ENCODE assay signal across 7 mouse cellular contexts in the genomic region with DNA sequence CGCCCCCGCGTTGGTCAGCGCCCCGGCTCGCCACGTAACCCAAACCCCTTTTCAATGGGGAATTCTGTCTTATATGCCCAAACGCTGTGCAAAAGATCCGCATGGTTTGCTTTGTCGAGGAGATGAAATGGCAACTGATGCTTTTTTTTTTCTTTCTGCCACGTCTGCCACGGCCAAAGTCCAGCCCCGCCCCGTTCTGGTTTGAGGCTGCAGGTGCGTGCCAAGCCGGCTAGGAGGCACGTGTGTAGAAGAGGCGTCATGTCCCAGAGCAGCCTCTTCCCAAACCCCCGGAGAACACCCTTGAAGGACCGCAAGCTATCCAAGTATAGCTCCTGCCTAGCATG. TPM values are rescaled to one million over a fixed set of nuclear protein-coding genes. Genes with fewer than 3 reads are reported as not detected.
A peak's percentile ranks its signal among the peaks of the same experiment; 100 is the strongest.
DNase-seq lines count a peak whose midpoint lies in the region; ATAC-seq and TF ChIP-seq lines count a peak whose summit lies in the region.

No protein-coding gene starts in this region.

- H3K27me3 ChIP-seq in Patski: peaks cover 30% of the 10 kb centered on the region
- peaks cover 45% of the 10 kb centered on the region for H3K27me3 ChIP-seq in forebrain, embryonic 13.5 days
- H3K27me3 ChIP-seq in hindbrain, embryonic 15.5 days: peaks cover 23% of the 10 kb centered on the region
- H3K27me3 ChIP-seq in limb, embryonic 13.5 days: peaks cover 63% of the 10 kb centered on the region
- peaks cover 61% of the 10 kb centered on the region for H3K27me3 ChIP-seq in midbrain, embryonic 12.5 days
- peaks cover 3% of the 10 kb centered on the region; the same call in 1 of the 2 replicates for H3K27me3 ChIP-seq in splenic B cell, adult 2 months (ENCODE audit: control insufficient read depth, insufficient read depth, low read length, poor library complexity, severe bottlenecking)

- no peak for DNase-seq in Patski (ENCODE audit: low read depth, low spot score)
- peak; percentile 86 for DNase-seq in brain, adult 2 months (ENCODE audit: low read depth, low spot score)
- peak; percentile 48 for DNase-seq in splenic B cell, adult 2 months (ENCODE audit: low read depth, low spot score)

- H3K4me2 ChIP-seq in forebrain, embryonic 13.5 days: peak overlapping the region; percentile 86
- peak overlapping the region; percentile 97 for H3K4me2 ChIP-seq in hindbrain, embryonic 15.5 days
- H3K4me2 ChIP-seq in limb, embryonic 13.5 days (replicated peaks): peak overlapping the region; percentile 97
- peak overlapping the region; percentile 94 for H3K4me2 ChIP-seq in midbrain, embryonic 12.5 days (replicated peaks)

- no peak overlapping the region for H3K27ac ChIP-seq in forebrain, embryonic 13.5 days
- H3K27ac ChIP-seq in hindbrain, embryonic 15.5 days (replicated peaks): peak overlapping the region; percentile 80
- no peak overlapping the region for H3K27ac ChIP-seq in limb, embryonic 13.5 days
- H3K27ac ChIP-seq in midbrain, embryonic 12.5 days (replicated peaks): no peak overlapping the region

- CTCF ChIA-PET in Patski (lab: Charles Lee): interaction anchor here (0.7 to 1.9 kb wide), 2 partner anchors 11 to 23 kb away, joined by 3 to 7 read pairs; no protein-coding TSS in a partner anchor

- no peaks in the 10 kb centered on the region for H3K9me3 ChIP-seq in forebrain, embryonic 13.5 days (replicated peaks)
- no peaks in the 10 kb centered on the region for H3K9me3 ChIP-seq in hindbrain, embryonic 15.5 days
- H3K9me3 ChIP-seq in limb, embryonic 13.5 days: no peaks in the 10 kb centered on the region
- H3K9me3 ChIP-seq in midbrain, embryonic 12.5 days: no peaks in the 10 kb centered on the region

- ATAC-seq in Patski: peak; percentile 3
- peak; percentile 37 for ATAC-seq in forebrain, embryonic 13.5 days
- ATAC-seq in hindbrain, embryonic 15.5 days (ENCODE audit: low FRiP score, low read depth): peak; percentile 42; the same call in 1 of the 2 replicates
- ATAC-seq in limb, embryonic 13.5 days (ENCODE audit: low FRiP score, low read depth): peak; percentile 21; the same call in 1 of the 2 replicates
- ATAC-seq in midbrain, embryonic 12.5 days (ENCODE audit: low FRiP score, low read depth): 0 out of 2 replicates have a peak, but pooled peaks have one; percentile 27

- H3K9ac ChIP-seq in forebrain, embryonic 13.5 days: peak overlapping the region; percentile 77
- H3K9ac ChIP-seq in hindbrain, embryonic 15.5 days: peak overlapping the region; percentile 73
- H3K9ac ChIP-seq in limb, embryonic 13.5 days: peak overlapping the region; percentile 81
- H3K9ac ChIP-seq in midbrain, embryonic 12.5 days (replicated peaks): peak overlapping the region; percentile 76

- H3K4me3 ChIP-seq in forebrain, embryonic 13.5 days: peak overlapping the region; percentile 68
- H3K4me3 ChIP-seq in hindbrain, embryonic 15.5 days: peak overlapping the region; percentile 85
- peak overlapping the region; percentile 71 for H3K4me3 ChIP-seq in limb, embryonic 13.5 days
- peak overlapping the region; percentile 76 for H3K4me3 ChIP-seq in midbrain, embryonic 12.5 days

- WGBS in forebrain, embryonic 13.5 days: 2% methylated on average over 20 of the region's 20 CpGs
- 2% methylated on average over 20 of the region's 20 CpGs for WGBS in hindbrain, embryonic 15.5 days
- WGBS in limb, embryonic 13.5 days: 2% methylated on average over 20 of the region's 20 CpGs
- WGBS in midbrain, embryonic 12.5 days: 3% methylated on average over 20 of the region's 20 CpGs

- peaks cover 18% of the 10 kb centered on the region for H3K4me1 ChIP-seq in forebrain, embryonic 13.5 days
- H3K4me1 ChIP-seq in hindbrain, embryonic 15.5 days (replicated peaks): peaks cover 10% of the 10 kb centered on the region
- peaks cover 19% of the 10 kb centered on the region for H3K4me1 ChIP-seq in limb, embryonic 13.5 days
- H3K4me1 ChIP-seq in midbrain, embryonic 12.5 days: 0 out of 2 replicates have a peak, but pooled peaks cover 4% of the 10 kb centered on the region

- in situ Hi-C loops in Patski (cut with MboI; ENCODE audit: low pct_unique_long_range_greater_than_20kb): no loop called here

- no peaks in the 10 kb centered on the region for H3K36me3 ChIP-seq in forebrain, embryonic 13.5 days (ENCODE audit: poor library complexity, severe bottlenecking)
- no peaks in the 10 kb centered on the region for H3K36me3 ChIP-seq in hindbrain, embryonic 15.5 days
- H3K36me3 ChIP-seq in limb, embryonic 13.5 days: no peaks in the 10 kb centered on the region
- H3K36me3 ChIP-seq in midbrain, embryonic 12.5 days: no peaks in the 10 kb centered on the region
- no peaks in the 10 kb centered on the region for H3K36me3 ChIP-seq in splenic B cell, adult 2 months (ENCODE audit: control insufficient read depth, insufficient read depth, low read length, poor library complexity, severe bottlenecking)

- POLR2A ChIA-PET in Patski (lab: Charles Lee): interaction anchor here (1.0 to 1.7 kb wide), 2 partner anchors 9 to 10 kb away, joined by 3 to 9 read pairs; no protein-coding TSS in a partner anchor

- no peak for TF ChIP-seq CTCF in Patski (IDR thresholded peaks at IDR 0.05)

RNA-seq across cellular contexts. Expression of gene Tmem56, which starts 19.7 kb away (rescaled TPM):
- 0.10 TPM for polyA plus RNA-seq in Patski (2021)
- polyA plus RNA-seq in forebrain, embryonic 13.5 days (2015; fragmentation: Nextera tagmentation; extraction: Ambion mirVana): 2.1 and 2.4 TPM in 2 replicates
- 2.5 and 2.6 TPM in 2 replicates for polyA plus RNA-seq in hindbrain, embryonic 15.5 days (2015; fragmentation: Nextera tagmentation; extraction: Ambion mirVana)
- polyA plus RNA-seq in limb, embryonic 13.5 days (2015; fragmentation: Nextera tagmentation; extraction: Ambion mirVana): 0.94 and 1.0 TPM in 2 replicates
- polyA plus RNA-seq in midbrain, embryonic 12.5 days (2016; fragmentation: Nextera tagmentation; extraction: Ambion mirVana): 0.69 and 1.0 TPM in 2 replicates

RNA-seq across cellular contexts. Expression of gene Alg14, which starts 28.4 kb away (rescaled TPM):
- 53.5 TPM for polyA plus RNA-seq in Patski (2021)
- polyA plus RNA-seq in forebrain, embryonic 13.5 days (2015; fragmentation: Nextera tagmentation; extraction: Ambion mirVana): 33.1 and 34.8 TPM in 2 replicates
- 34.6 and 38.0 TPM in 2 replicates for polyA plus RNA-seq in hindbrain, embryonic 15.5 days (2015; fragmentation: Nextera tagmentation; extraction: Ambion mirVana)
- 37.0 and 41.6 TPM in 2 replicates for polyA plus RNA-seq in limb, embryonic 13.5 days (2015; fragmentation: Nextera tagmentation; extraction: Ambion mirVana)
- polyA plus RNA-seq in midbrain, embryonic 12.5 days (2016; fragmentation: Nextera tagmentation; extraction: Ambion mirVana): 31.0 and 33.8 TPM in 2 replicates
